Mouse (Mus musculus) gastrocnemius, postnatal 25 days (tissue): ENCODE data around the gene Ran. TPM values are rescaled to one million over a fixed set of nuclear protein-coding genes. Genes with fewer than 3 reads are reported as not detected.

ENCODE experiments used
- DNase-seq: peaks from one replicate; pipeline ENCODE4 v3.0.0; 2022
- total RNA-seq, 2 experiments: library from RNA; stranded (reverse); gene quantifications; 1 replicate in 1 of 2; 2 replicates in 1 of 2; pipeline ENCODE4 v1.2.3; 2021

The Ran gene
- total RNA-seq, 2 experiments from 2014 or later: 64.7 to 81.1 TPM

DNA sequence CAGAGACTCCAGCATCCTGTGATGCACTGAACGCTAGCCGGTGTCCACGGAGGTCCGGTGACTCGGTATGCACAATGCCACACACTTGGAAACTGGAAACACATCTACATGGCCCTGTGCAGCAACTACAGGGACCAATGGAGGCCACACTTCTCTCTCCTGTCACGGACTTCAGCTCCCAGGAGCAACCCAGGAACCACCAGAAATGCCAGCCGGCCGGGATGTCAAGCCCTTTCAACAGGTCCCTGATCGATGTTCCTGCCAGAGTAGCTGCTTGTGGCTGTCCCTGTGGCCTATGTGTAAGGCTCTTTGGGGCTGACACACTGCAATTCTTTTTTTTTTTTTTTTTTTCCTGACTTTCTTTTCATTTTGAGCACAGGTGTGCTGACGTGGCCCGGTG is 44.3 kb downstream of the Ran start:
- no peak for DNase-seq

DNA sequence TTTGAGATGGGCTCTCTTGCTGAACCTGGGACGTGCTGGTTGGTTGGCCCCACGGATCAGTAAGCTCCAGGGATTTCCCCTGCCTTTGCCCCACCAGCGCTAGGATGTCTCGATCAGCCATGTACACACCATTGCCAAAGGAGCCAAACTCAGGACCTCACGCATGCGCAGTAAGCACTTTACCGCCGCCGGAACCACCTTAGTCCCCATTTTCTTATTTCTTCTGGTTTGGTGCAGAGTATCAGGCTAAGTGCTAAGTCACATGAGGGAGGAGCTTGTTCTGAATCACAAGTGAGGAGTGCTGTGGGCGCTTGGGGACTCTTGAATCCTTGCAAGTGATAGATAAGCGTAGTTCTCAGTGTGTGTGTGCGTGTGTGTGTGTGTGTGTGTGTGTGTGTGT is 45.4 kb downstream of the Ran start:
- no peak for DNase-seq

DNA sequence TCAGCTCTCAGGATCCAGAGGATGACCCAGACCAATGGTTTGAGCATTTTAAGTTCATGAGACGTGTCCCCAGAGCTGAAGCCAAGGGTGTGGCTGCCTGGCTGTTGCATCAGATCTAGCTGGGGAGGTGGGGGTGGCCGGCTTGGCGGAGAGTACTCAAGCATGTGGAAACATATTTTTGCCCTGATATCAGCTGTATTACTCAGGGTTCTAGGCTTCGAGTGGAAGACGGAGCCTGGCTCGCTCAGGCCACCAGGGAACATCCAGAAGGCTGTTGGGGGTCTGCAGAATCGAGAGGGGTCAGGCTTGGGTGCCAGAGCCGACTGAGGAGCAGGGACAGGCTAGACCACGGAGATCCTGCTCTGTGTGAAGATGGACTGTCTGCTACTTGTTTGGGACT is 46.1 kb downstream of the Ran start:
- DNase-seq: peak; percentile 85

DNA sequence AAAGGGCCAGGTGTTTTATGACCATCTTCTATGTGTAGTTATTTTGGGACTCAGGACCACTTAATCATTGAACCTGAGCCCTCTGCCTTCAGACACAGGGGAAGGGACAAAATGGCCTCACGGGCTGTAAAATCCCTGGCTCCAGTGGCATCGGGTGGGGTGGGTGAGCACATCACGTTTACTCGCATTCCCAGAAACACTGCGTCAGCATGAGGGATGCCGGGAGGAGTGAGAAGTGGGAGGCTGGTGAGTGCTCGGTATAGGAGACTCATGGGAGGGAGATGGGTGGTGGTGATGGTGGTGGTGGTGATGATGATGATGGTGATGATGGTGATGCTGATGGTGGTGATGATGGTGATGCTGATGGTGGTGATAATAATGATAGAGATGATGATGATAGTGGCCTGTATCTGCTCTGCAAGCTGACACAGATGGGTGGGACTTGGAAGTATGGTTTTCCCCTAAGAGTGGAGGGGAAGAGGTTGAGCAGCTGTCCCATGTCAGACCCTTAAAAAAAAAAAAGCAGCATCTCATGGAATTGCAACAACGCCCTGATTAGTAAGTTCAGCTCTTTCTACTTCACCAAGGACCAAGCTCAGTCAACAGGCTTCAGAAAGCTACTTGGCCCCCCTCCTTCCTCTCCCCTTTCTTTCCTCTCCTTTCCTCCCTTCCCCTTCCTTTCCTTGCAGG is 46.8 kb downstream of the Ran start:
- peak; percentile 31 for DNase-seq

DNA sequence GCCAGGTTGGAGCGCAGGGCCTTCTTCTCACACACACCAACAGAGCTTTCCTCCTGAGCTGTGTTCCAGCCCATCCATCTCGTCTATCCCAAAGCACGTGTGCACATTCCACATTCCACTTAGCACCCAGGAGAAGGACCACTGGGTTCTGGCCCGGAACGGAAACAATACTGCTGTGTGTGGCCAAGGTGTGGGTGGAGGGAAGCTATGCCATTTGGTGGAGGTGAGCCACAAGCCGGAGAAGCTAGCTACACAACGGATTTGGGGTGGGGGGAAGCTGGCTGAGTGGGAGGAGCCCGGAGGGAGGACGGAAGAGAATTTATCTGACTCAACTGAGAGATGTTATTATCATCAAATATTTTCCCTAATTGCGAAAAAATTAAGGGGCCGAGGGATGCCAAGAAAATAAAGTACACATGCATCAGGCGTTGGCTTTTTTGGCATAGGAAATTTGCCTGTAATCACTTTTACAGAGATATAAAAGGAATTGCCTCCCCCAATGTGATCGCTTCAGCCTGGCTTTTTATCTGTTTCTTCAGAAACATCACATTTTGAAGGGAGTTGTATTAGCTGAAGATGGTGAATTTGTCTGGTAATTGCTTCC is 47.5 kb downstream of the Ran start:
- DNase-seq: peak; percentile 56

DNA sequence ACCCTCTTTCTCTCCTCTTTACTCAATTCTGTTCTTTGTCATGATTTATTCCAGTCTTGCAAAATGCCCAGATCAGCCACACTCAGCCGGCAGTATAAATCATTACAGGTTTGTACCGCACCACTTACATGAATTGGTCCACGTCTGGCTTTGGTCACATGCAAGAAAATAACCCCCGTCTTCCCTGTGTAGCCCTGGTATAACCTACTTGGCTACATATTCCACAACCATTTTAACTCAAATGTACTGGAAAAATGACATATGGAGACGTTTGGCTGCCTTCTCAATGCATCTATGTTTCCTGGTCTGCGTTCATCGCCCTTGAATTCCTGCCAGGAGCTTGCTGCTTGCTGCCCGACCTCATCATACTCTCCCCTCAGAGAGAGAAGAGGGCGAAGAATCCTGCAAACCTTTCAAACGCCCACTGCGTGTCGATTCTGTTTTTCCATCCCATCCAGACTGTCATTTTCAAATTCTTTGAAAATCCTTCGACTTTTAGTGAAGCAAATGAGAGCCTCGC is 52.0 kb downstream of the Ran start:
- DNase-seq: no peak

DNA sequence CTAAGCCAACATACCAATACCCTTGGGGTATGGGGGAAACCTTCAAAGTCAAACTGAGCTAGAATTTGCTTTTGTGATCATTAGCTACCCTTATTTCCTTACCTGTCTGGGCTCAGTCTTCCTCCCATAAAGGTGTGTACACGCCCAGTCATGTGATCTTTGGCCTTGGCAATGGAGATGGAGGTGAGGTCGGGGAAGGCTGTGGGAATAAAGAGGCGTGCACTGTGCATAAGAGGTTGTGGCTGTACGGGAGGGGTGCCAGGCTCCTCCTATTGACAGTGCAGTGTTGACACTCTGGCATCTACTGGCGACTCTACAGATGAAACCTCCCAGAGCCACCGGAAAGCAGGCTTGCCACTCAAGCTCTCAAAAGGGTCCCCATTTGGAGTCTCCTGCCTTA is 53.5 kb downstream of the Ran start:
- no peak for DNase-seq

Other genes with a start within 250 kb of the Ran start
- not detected for gene Rimbp2, start 66.6 kb upstream of the Ran start, total RNA-seq
- 1 to 10 TPM; 7.8 to 8.8 TPM for gene Stx2, start 11.5 kb upstream of the Ran start, total RNA-seq
- 1 to 10 TPM; 4.9 to 6.6 TPM for gene Adgrd1, start 76.7 kb downstream of the Ran start, total RNA-seq